Mouse (Mus musculus) mesoderm, embryonic 11.5 days (tissue): ENCODE measurements at regions not wholly inside any gene's neighbourhood (a gene's known extent, or its start where the extent isn't known, plus 50 kb on each side); places are given as distances from the start of the nearest gene placed in this dataset.
"Not testable (repeated sequence)": the region's sequence is repeated elsewhere in the genome, so short reads cannot be mapped to it uniquely, and the experiment has no call there.

ENCODE experiments used
- DNase-seq: peaks from one replicate; pipeline ENCODE4 v3.0.0-alpha.2; 2012; ENCODE audit warnings: low read depth, low spot score

- peak; percentile 4 for DNase-seq
Observed at GRCm38 (mm10) chr1:95397188-95397587, 83.8 kb downstream of the Fam174a start.

GRCm38 (mm10) chr1:95399764-95400163 lies 86.3 kb downstream of the Fam174a start:
- DNase-seq: no peak

DNA sequence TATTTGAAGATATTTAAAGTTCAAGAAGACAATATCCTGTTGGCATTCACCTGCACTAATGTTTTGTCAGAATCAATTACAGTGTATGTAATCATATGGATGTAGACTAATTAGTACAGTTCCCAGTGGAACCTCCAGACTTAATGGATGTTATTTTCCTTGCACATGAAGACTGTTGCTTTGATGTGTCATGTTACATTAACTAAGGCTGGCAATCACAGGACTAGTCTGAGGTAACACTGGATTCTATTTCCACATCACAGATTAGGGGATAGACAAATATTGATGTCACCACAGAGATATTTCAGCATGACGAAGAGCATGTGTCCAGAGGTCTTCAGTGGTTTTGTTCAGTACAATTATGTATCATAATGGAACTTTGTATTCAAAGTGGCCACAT lies 108.8 kb downstream of the Fam174a start:
- DNase-seq: no peak

GRCm38 (mm10) chr1:95425420-95425819 lies 112.0 kb downstream of the Fam174a start:
- DNase-seq: no peak

DNA sequence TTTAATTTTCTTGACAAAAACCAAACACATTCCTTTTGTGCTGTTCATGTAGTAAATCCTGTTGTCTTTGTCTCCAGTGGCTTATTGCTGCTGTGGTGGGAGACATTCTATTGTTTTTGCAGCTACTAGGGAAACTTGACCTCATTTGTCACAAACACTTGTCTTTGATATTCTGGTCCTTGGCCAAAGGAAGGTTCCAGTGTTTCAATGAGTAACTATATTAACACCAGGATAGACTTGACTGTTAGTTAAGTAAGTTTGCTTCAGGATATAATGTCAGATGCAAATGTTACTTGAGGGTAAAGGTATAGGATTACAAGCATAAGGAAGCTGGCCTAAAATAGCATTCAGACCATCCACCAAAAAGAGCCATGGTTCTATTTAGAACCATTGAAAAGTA lies 123.7 kb downstream of the Fam174a start:
- DNase-seq: no peak

GRCm38 (mm10) chr1:95445541-95445940 lies 132.1 kb downstream of the Fam174a start:
- DNase-seq: no peak

- no peak for DNase-seq
Observed at GRCm38 (mm10) chr1:95448962-95449558, 135.6 kb downstream of the Fam174a start.

- DNase-seq: no peak
Observed at GRCm38 (mm10) chr1:95450920-95451332, 137.5 kb downstream of the Fam174a start.

GRCm38 (mm10) chr1:95451755-95452154 lies 138.3 kb downstream of the Fam174a start:
- DNase-seq: peak; percentile 93

DNA sequence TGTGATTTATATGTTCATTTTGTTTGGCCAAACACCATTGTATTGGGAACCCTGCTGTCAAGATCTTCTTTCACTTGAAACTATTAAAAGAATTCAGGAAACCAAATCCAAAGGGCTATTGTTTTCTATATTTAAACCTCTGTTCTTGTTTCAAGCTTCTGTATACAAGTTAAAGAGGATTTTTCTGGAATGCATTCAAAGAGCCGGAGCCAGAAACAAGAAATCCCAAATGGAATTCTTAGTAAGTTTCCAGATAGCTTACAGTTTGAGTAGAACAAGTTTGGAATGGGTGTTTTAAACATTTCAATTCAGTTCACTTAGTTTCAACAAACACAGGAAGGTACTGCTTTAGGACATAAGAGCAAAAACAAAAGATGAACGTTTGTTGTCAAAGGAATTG lies 140.8 kb downstream of the Fam174a start:
- no peak for DNase-seq

DNA sequence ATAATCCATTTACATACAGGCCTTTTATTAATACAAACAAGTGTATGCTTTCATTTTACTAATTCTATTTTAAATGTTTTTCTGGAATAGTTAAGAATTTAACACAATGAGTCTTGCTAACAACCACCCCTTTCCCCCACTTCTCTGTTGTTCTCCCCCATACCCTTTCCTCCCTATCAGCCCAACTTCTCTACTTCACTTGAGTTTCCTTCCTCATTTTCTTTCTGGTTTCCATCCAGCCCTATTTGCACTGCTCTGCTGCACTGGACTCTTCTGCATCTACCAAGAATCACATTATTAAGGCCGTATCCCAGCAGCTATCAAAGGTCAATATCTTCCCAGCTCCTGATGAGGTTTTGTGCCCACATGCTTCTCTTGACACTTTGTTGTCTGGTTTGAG lies 145.9 kb downstream of the Fam174a start:
- no peak for DNase-seq

GRCm38 (mm10) chr1:95468095-95468494 lies 154.7 kb downstream of the Fam174a start:
- no peak for DNase-seq

DNA sequence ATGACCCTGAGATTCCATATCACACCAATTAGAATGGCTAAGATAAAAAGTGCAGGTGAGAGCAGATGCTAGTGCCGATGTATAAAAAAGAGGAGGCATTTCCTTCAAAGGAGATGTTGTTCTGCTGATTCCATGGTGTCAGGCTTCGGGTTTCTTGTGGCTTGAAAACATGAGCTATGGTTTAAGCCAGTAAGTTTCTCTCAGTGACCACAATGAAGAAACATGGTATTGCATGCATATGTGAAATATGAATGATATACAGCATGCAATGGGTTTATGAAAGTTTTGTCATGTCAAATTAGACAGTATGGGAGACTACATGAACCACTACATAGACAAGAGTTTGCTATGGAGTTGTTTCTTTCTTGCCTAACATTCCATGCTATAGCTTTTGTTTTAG lies 155.3 kb downstream of the Fam174a start:
- no peak for DNase-seq

- DNase-seq: no peak
Observed at GRCm38 (mm10) chr1:95470491-95470890, 157.1 kb downstream of the Fam174a start.

DNA sequence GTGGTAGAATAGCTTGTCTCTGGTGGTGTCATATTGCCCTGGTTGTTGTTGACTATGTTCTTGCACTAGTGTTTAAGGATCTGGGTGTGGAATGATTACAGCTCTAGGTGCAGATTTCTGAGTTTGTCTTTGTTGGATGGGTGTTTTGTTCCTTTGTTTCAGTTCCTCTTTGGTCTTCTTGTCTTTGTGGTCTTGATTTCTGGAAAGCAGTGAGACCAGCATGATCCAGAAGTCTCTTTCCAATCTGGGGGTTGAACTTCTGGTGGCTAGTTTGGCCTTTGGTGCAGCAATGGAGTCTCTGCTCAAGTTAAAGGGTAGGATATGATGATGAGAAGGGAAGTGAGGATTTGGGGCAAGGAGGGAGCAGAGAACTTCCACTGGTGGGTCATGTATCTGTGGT lies 174.4 kb downstream of the St8sia4 start:
- DNase-seq: no peak

DNA sequence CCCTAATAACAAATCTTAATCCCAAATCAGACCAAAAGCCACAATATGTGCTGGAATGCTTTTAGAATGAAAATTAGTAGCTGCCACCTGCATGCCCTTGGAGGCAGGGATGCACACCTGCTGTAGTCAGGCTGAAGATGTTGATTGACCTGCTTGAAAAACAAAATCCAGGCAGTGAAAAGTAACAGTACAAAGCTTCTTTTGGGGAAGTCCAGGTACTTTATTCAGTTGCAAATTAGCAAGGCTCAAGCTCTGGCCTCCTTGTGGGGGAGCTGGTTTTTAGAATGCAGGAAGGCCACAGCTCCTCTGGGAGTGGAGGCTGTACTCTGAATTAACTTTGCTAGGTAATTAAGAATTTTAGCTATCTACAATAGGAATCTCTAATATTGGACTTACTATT lies 166.7 kb downstream of the St8sia4 start:
- not testable (repeated sequence) for DNase-seq

DNA sequence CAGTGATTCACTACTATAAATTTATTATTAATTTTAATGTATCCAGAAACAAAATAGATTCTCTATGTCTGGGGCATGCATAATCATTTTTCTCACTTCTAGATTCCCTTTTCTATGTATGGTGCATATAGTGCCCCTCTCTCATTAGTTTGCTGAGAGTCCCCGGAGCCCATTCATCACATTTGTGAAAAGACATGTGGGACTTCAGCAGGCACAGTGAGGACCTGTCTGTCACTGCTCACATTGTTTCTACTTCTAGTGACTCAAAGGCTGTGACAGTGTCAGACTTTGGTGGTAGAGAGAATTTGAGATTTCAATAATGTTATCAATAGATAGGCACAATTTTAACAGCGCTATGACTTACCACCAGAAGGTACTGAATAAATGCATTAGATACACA lies 158.7 kb downstream of the St8sia4 start:
- no peak for DNase-seq

- no peak for DNase-seq
Observed at GRCm38 (mm10) chr1:95528726-95529125, 138.6 kb downstream of the St8sia4 start.

DNA sequence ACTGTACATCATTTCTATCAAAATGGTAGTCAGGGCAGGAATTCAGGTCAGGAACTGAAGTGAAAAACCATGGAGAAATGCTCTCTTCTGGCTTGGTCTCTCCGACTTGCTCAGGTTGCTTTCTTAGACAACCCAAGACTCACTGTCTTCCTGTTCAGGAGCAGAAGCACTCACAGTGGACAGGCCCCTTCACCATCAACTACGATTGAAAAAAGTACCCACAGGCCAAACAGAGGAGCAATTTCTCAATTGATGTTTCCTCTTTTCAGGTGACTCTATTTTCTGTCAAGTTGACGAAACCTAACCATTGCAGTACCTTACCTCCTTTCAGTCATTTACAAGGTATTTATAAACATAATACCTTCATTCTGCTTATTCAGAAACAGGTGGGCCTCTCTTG lies 136.4 kb downstream of the St8sia4 start:
- no peak for DNase-seq
